Mouse (Mus musculus): Measurements from ENCODE around the gene Cacna1d. TPM values are rescaled to one million over a fixed set of nuclear protein-coding genes. Genes with fewer than 3 reads are reported as not detected.

Cacna1d gene
- total RNA-seq, 2 experiments from 2014 or later = 0.05 to 4.9 TPM

DNA sequence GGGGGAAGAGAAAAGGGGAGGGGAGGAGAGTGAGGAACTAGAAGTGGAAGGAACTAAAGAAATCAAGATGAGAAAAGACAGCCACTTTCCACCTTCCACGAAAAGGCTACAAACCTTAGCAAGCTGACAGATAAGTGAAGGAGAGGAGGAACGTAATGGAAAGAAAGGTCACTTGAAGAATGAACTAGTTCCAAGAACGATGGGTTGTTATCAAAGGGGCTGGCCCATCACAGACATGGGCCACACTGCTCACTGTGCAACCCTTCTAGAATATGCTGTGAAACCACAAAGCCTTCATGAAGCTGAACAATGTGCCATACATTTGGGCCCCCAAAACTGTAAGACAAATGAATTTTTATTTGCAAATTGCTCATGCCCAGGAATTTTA is 248.4 kb downstream of the Cacna1d start:
- ATAC-seq (replicated peaks; ENCODE audit: low FRiP score, low TSS enrichment, poor library complexity, severe bottlenecking) = no peak

GRCm38 (mm10) chr14:30242166-30242817 is 249.0 kb downstream of the Cacna1d start:
- ATAC-seq (replicated peaks; ENCODE audit: low FRiP score, low TSS enrichment, poor library complexity, severe bottlenecking) = peak; percentile 87

DNA sequence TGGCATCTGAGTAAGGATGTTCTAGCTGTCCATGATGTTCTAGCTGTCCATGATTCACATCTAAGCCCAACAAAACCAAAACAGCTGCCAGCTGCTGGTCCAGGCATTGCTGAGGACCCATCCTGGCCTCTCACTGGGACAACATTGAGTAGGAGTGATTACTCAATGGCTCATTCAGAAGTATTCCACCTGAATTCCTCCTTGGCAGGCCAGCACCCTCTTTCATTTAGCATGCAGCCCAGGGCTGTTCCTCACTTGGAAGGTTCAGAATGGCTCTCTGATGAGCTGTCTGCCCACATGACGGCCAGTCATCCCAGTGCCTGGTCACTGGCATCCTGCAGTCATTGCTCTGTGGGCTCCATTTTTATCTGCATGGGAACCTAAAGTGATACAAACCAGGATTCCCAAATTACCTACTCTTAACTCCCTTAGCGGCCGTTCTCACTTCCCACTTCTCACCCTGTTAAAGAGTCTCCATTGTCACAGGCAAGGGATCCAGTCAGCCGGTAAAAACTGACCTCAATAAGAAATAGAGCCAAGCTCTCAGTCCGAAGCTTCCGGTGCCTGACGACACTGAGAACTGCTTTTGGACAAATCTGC is 250.2 kb downstream of the Cacna1d start:
- ATAC-seq (replicated peaks; ENCODE audit: low FRiP score, low TSS enrichment, poor library complexity, severe bottlenecking) = no peak

DNA sequence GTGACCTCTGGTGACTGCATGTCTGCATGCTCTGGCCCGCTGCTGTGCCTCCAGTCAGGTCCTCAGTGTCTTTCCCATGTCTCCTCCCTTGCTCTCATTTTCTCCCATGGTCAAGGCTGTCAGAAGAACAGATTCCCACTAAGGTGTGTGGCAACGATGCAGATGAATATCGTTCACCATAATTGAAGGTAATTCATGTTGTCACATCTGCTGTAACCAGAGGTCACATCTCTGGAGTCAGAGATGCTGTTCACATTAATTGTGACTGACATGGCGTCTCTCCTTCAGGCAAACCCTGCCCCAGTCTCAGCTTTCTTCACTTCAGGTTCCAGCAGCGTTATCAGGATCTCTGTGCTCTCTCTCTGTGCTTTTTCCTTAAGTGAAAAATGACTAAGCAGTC is 252.4 kb downstream of the Cacna1d start:
- ATAC-seq (replicated peaks; ENCODE audit: low FRiP score, low TSS enrichment, poor library complexity, severe bottlenecking) = no peak

DNA sequence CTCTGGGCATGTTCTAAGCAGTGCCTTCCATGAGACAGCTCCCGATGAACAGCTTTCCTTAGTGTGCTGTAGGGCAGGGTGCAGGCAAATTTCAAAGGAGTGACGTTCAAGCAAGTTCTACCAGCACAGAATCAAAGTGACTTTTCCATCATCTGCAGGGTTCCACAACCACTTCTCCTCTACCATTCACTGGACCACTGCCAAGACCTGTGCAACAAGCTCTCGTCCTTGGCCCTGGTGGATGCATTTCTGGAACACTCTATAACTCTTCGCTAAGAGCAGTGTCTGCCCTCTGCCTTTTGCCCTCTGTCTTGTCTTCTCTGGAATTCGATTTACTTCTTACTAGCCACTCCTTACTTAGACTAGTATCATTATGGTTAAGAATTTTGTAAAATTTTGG is 266.1 kb downstream of the Cacna1d start:
- ATAC-seq (replicated peaks; ENCODE audit: low FRiP score, low TSS enrichment, poor library complexity, severe bottlenecking) = no peak

DNA sequence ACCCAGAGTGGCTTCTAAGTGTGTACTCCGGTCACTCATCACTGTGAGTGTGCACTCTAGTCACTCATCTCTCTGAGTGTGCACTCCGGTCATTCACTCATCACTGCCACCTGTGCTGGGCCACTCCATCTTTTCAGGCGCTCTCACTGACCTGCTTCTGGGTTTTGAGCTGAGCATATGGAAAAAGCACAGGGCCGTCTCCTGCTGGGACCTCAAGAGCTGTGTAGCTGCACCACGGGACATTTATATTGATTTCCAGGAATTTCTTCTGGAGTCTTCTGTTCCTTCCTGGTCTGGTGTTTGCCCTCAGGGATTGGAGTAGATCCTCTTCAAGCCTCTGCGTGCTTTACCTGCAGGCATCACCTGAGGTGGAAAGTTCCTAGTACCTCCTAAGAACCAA is 269.2 kb downstream of the Cacna1d start:
- ATAC-seq (replicated peaks; ENCODE audit: low FRiP score, low TSS enrichment, poor library complexity, severe bottlenecking) = no peak

DNA sequence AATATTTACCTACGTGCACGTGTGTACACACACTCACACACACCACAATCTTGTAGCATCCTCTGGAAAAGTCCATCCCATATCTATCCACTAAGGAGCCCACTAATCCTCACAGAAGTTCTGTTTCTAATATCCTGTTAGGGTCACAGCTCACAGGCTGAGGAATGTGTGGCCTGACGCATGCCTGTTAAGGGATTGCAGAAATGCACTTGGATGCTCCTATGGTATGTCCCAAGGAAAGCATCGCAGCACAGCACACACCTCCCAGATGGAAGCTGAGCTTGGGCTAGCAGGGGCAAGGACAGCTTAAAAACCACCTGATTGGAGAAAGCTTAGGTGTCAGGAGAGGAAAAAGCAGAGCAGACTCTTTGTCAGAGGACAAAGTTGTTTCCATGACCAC is 271.4 kb downstream of the Cacna1d start:
- ATAC-seq (replicated peaks; ENCODE audit: low FRiP score, low TSS enrichment, poor library complexity, severe bottlenecking) = no peak

DNA sequence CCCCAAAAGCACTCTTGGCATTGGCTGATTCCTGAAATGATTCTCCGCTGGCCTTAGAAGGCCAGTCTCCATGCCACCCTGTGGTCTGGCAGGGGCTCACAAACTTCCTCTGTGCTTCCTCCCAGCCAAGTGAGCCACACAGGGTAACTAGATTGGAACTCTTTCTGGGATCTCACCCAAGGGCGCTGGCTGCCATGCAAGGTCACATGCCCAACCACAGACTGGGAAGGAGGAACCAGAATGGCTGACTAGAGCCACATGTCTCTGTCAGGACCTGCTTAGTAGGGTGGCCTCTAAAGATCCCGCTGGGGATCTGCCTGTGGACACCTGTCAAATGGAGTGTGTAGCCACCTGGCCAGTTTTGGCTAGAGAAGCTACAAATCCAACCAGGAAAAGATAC is 273.1 kb downstream of the Cacna1d start:
- ATAC-seq (replicated peaks; ENCODE audit: low FRiP score, low TSS enrichment, poor library complexity, severe bottlenecking) = no peak

DNA sequence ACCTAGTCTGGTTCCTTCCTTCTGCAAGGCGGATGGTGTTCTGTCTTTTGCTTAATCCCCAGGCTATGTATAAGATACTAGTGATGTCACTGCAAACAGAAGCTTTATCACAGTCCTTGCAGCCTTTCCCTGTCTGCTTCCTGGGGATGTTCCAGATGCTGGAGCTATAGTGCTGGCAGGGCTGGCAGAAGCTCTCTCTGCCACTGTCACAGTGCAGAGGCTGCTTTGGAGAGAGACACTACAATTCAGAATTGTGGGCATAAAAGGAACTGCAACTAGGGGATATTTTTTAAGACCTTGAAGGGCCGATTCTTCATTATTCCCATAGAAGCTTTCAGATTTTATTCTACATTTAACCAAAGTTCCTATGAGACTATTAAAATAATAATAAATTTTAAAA is 274.1 kb downstream of the Cacna1d start:
- ATAC-seq (replicated peaks; ENCODE audit: low FRiP score, low TSS enrichment, poor library complexity, severe bottlenecking) = no peak

DNA sequence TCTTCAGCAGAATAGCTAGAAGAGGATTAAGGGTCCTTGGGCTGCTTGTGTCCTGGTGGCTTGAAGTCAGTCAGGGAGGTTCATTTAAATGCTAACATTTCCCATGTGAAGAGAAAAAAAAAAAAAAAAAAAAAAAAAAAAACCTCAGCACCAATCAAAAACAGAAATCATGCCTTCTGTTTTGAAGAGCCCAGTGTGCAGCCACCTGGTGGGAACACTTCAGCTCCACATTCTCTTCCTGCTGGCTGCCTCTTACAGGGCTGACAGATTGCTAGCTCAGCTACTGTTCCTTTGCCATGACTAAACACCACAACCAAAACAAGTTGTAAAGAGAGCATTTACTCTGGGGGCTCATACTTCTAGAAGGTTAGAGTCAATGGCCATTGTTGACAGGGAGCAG is 283.1 kb downstream of the Cacna1d start:
- no peak for ATAC-seq (replicated peaks; ENCODE audit: low FRiP score, low TSS enrichment, poor library complexity, severe bottlenecking)

GRCm38 (mm10) chr14:30205821-30206220 is 285.4 kb downstream of the Cacna1d start:
- no peak for ATAC-seq (replicated peaks; ENCODE audit: low FRiP score, low TSS enrichment, poor library complexity, severe bottlenecking)

- no peak for ATAC-seq (replicated peaks; ENCODE audit: low FRiP score, low TSS enrichment, poor library complexity, severe bottlenecking)
Observed at GRCm38 (mm10) chr14:30204526-30204925, 286.7 kb downstream of the Cacna1d start.

GRCm38 (mm10) chr14:30200310-30200709 is 290.9 kb downstream of the Cacna1d start:
- ATAC-seq (replicated peaks; ENCODE audit: low FRiP score, low TSS enrichment, poor library complexity, severe bottlenecking) = no peak

DNA sequence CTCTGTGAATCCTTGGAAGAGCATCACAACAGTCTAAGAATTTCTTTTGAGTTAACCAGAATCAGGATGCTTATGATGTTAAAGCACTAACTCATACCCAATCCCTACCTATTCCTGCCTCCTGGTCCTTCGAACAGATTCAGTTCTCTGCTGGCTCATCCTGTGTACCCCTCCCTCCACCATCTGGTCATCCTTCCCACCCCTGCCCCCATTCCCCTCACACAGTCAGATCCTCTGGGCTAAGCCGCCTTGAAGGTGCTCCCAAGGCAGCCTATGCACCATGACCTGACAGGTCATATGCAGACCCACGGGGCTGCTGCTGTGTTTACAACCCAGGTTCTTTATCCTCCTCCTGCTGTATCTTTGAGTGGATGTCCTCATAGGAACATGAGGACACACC is 292.4 kb downstream of the Cacna1d start:
- ATAC-seq (replicated peaks; ENCODE audit: low FRiP score, low TSS enrichment, poor library complexity, severe bottlenecking) = no peak

- ATAC-seq (replicated peaks; ENCODE audit: low FRiP score, low TSS enrichment, poor library complexity, severe bottlenecking) = no peak
Observed at GRCm38 (mm10) chr14:30198116-30198515, 293.1 kb downstream of the Cacna1d start.

GRCm38 (mm10) chr14:30196959-30197358 is 294.3 kb downstream of the Cacna1d start:
- ATAC-seq (replicated peaks; ENCODE audit: low FRiP score, low TSS enrichment, poor library complexity, severe bottlenecking) = no peak

GRCm38 (mm10) chr14:30196235-30196634 is 295.0 kb downstream of the Cacna1d start:
- ATAC-seq (replicated peaks; ENCODE audit: low FRiP score, low TSS enrichment, poor library complexity, severe bottlenecking) = no peak

- ATAC-seq (replicated peaks; ENCODE audit: low FRiP score, low TSS enrichment, poor library complexity, severe bottlenecking) = no peak
Observed at GRCm38 (mm10) chr14:30190308-30190971, 300.8 kb downstream of the Cacna1d start.

DNA sequence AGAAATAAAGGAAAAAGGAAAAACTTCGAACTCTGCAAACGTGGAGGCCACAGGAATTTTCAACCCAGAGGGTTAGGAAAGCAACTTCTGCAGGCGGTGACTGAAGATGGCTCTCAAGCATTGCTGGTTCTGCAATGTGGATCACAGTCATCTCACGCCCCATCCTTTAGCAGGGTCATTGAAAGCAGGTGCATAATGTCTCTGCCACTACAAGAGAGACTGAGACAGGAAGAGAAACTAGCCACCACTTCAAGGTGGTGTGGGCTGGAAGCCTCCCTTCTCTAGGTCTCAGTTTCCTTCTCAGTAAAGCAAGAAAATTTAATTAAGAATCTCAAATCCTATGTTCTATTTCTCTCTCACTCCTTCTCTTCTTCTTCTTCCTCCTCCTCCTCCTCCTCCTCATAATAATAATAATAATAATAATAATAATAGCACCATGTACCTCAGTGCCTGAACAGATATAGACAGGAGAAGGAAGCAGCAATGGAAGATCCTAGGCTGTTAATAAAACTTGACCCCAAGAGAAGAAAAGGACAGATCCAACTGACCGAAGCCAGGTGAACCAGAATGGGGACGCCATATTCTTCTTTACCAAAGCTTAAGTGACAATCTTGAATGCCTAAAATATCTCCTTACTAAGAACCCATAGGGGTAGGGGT is 305.5 kb downstream of the Cacna1d start:
- no peak for ATAC-seq (replicated peaks; ENCODE audit: low FRiP score, low TSS enrichment, poor library complexity, severe bottlenecking)

GRCm38 (mm10) chr14:30184445-30185152 is 306.7 kb downstream of the Cacna1d start:
- ATAC-seq (replicated peaks; ENCODE audit: low FRiP score, low TSS enrichment, poor library complexity, severe bottlenecking) = no peak
